Mouse (Mus musculus) midbrain, embryonic 15.5 days (tissue): ENCODE data around the gene Pcdh9. TPM values are rescaled to one million over a fixed set of nuclear protein-coding genes. Genes with fewer than 3 reads are reported as not detected.
"Not testable (repeated sequence)": the region's sequence is repeated elsewhere in the genome, so short reads cannot be mapped to it uniquely, and the experiment has no call there.

Source experiments
- ATAC-seq: fragments of 200-750 bp; cut with Nextera tagmentation; replicated peaks from 2 replicates; pipeline ENCODE4 v1.8.0; 2017; ENCODE audit warnings: moderate TSS enrichment
- H3K27ac ChIP-seq: fragments of 300-500 bp; sonication (generic); 2 replicates; pipeline ENCODE4 v1.5.1; 2015; ENCODE audit warnings: mild to moderate bottlenecking, inconsistent platforms
- H3K27me3 ChIP-seq: fragments of 300-500 bp; sonication (generic); replicated peaks from 2 replicates; pipeline ENCODE4 v1.6.1; 2015; ENCODE audit warnings: inconsistent platforms
- H3K36me3 ChIP-seq: fragments of 300-500 bp; sonication (generic); replicated peaks from 2 replicates; pipeline ENCODE4 v1.6.1; 2015; ENCODE audit warnings: inconsistent platforms
- H3K4me1 ChIP-seq: fragments of 300-500 bp; sonication (generic); 2 replicates; pipeline ENCODE4 v1.6.1; 2015; ENCODE audit warnings: inconsistent platforms
- H3K4me2 ChIP-seq: fragments of 300-500 bp; sonication (generic); 2 replicates; pipeline ENCODE4 v1.6.1; 2015; ENCODE audit warnings: inconsistent platforms, mild to moderate bottlenecking, moderate library complexity
- H3K4me3 ChIP-seq: fragments of 300-500 bp; sonication (generic); 2 replicates; pipeline ENCODE4 v1.5.1; 2015; ENCODE audit warnings: mild to moderate bottlenecking, inconsistent platforms
- H3K9ac ChIP-seq: fragments of 300-500 bp; sonication (generic); 2 replicates; pipeline ENCODE4 v1.6.1; 2015; ENCODE audit warnings: mild to moderate bottlenecking, inconsistent platforms
- H3K9me3 ChIP-seq: fragments of 300-500 bp; sonication (generic); 2 replicates; pipeline ENCODE4 v1.6.1; 2016; ENCODE audit warnings: inconsistent platforms
- WGBS: fragments of 180-500 bp; shearing (Covaris S2); methylation state at CpG from one replicate; pipeline ENCODE4 v1.1.7; 2015; ENCODE audit warnings: mixed read lengths; 5-methylcytosine and 5-hydroxymethylcytosine counted together
- polyA plus RNA-seq: library from polyadenylated mRNA; unstranded; fragments of >200 nt; fragmentation: Nextera tagmentation; extraction: Ambion mirVana; gene quantifications from 2 replicates; pipeline ENCODE4 v1.2.1, GENCODE M21; 2015

Pcdh9 gene
- polyA plus RNA-seq, 1 experiment from 2014 or later: 172 TPM

DNA sequence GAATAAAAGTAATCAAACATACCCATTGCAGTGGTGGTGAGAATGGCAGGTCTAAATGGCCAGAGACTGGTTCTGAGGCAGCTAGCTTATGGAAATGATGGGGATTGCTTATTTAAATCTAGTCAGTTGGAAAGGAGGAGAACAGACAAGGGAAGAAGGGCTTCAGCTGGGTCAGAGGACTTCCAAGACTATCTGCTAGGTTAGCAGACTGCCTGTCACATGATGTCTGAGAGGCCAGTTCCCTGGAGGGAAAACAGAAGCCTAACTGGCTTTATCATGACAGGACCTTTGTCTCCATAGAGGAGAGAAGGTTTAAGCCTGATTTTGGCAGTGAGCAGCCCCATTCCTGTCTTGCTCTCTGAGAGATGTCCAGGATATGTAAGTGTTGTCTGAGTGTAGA, 561.2 kb downstream of the Pcdh9 start:
- H3K9me3 ChIP-seq: no peaks in the 10 kb centered on the region
- H3K36me3 ChIP-seq: no peaks in the 10 kb centered on the region
- no peak overlapping the region for H3K27ac ChIP-seq
- H3K4me2 ChIP-seq: no peak overlapping the region
- ATAC-seq: no peak
- no peak overlapping the region for H3K9ac ChIP-seq
- no peaks in the 10 kb centered on the region for H3K4me1 ChIP-seq
- no peak overlapping the region for H3K4me3 ChIP-seq
- no peaks in the 10 kb centered on the region for H3K27me3 ChIP-seq

DNA sequence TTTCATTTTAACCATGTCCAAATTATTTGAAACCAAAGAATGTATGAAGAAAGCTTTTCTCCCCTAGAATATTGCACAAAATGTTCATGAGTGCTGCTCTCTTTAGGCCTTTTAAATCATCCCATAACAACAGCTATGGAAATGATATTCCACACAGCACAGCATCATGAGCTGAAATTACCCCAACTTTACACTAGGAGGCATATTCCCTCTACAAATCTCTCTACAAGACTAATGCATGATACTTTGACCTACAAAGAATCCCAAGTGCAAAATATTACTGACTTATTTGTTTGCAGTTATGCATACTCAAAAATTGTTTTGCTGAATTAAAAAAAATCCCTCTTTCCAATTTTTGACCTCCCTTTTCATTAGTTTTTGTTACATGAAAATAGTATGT, 573.1 kb downstream of the Pcdh9 start:
- Histone ChIP-seq H3K9ac (no peak overlapping the region), H3K4me1 (no peaks in the 10 kb centered on the region), H3K4me3 (no peak overlapping the region), H3K36me3 (no peaks in the 10 kb centered on the region), H3K9me3 (no peaks in the 10 kb centered on the region), H3K4me2 (no peak overlapping the region), H3K27me3 (no peaks in the 10 kb centered on the region), H3K27ac (no peak overlapping the region)
- ATAC-seq: no peak

DNA sequence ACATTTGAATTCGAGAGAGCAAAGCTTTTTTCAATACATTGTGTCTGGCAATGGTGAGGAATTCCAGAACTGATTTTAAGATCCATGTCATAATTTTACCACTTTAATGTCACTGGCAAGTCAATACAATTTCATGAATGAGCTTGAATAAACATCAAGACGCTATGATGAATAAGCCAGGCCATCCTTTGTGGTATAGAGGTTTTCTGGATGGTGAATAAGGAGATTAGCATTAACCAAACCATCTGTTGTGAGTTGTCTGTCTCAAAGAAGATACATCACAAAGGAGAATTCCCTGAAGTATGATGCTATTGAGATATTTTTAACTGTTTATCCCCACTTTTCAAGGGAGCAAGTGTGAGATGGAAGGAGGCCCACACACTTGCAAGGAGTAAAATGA, 602.1 kb downstream of the Pcdh9 start:
- H3K9ac ChIP-seq: no peak overlapping the region
- WGBS: 25% methylated on average over 2 of the region's 2 CpGs
- no peak overlapping the region for H3K27ac ChIP-seq
- no peaks in the 10 kb centered on the region for H3K9me3 ChIP-seq
- no peak overlapping the region for H3K4me2 ChIP-seq
- no peak for ATAC-seq
- H3K4me3 ChIP-seq: no peak overlapping the region
- no peaks in the 10 kb centered on the region for H3K27me3 ChIP-seq
- H3K4me1 ChIP-seq: no peaks in the 10 kb centered on the region
- no peaks in the 10 kb centered on the region for H3K36me3 ChIP-seq

DNA sequence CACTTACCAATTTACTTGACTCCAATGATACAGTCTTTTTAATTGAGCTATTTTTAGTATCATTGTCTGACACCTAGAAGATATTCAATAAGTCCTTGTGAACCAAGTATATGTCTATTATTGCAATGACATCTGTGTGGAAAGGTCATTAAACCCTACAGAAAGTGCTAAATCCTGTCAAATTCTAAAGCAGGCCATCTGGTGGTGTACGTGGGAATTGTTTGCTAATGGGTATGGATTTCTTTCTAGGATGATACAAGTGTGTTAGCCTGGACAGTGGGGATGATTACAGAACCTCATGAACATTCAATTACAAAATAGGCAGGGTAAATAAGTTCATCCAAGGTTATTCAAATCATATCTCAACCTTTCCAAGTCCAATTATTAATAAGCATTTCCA, 602.8 kb downstream of the Pcdh9 start:
- Histone ChIP-seq H3K4me3 (no peak overlapping the region), H3K9me3 (no peaks in the 10 kb centered on the region), H3K4me2 (no peak overlapping the region), H3K27ac (no peak overlapping the region), H3K27me3 (no peaks in the 10 kb centered on the region), H3K36me3 (no peaks in the 10 kb centered on the region), H3K9ac (no peak overlapping the region), H3K4me1 (no peaks in the 10 kb centered on the region)
- 33% methylated on average over 1 of the region's 1 CpGs for WGBS
- ATAC-seq: no peak

DNA sequence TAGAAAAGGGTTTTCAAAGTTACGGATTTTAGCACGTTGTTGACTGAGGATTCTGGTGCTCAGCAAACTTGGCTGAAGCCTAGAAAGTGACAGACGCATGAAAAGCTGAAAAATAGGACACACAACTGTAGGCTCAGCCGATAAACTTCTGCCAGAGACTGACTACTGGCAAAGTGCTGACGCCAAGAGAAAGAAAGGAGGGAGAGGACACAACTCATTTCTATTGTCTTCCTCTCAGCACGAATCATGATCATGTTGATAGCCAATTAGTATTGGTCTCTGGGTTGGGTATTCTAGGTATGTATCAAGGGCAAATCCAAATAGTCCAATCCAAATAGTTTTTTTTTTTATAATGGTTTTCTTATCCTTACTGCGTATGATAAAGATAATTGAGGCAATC, 605.3 kb downstream of the Pcdh9 start:
- H3K36me3 ChIP-seq: no peaks in the 10 kb centered on the region
- H3K27me3 ChIP-seq: no peaks in the 10 kb centered on the region
- no peak overlapping the region for H3K4me3 ChIP-seq
- 83% methylated on average over 7 of the region's 7 CpGs for WGBS
- H3K4me2 ChIP-seq: no peak overlapping the region
- no peaks in the 10 kb centered on the region for H3K4me1 ChIP-seq
- H3K9ac ChIP-seq: no peak overlapping the region
- no peaks in the 10 kb centered on the region for H3K9me3 ChIP-seq
- ATAC-seq: no peak
- H3K27ac ChIP-seq: no peak overlapping the region

DNA sequence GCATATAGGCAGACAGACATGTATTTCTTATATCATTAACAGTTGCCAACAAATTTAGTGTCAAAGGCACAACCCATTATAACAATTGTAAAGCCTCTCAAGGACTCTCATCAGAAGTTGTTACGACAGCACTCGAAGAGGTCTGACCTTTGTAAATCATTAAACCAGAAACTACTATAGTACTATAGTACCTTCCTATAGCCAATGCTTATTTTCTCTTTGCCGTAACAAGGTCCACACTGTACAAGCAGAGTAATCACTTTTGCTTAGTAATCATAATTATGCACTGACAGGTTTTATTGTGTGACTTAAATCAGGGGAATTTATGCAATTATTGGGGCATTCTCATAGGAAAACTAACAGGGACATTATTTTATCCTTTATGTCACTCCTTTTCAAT, 606.5 kb downstream of the Pcdh9 start:
- Histone ChIP-seq H3K36me3 (no peaks in the 10 kb centered on the region), H3K9ac (no peak overlapping the region), H3K9me3 (no peaks in the 10 kb centered on the region), H3K4me1 (no peaks in the 10 kb centered on the region), H3K27ac (no peak overlapping the region), H3K4me3 (no peak overlapping the region), H3K4me2 (no peak overlapping the region), H3K27me3 (no peaks in the 10 kb centered on the region)
- no peak for ATAC-seq
- WGBS: 84% methylated on average over 3 of the region's 3 CpGs

DNA sequence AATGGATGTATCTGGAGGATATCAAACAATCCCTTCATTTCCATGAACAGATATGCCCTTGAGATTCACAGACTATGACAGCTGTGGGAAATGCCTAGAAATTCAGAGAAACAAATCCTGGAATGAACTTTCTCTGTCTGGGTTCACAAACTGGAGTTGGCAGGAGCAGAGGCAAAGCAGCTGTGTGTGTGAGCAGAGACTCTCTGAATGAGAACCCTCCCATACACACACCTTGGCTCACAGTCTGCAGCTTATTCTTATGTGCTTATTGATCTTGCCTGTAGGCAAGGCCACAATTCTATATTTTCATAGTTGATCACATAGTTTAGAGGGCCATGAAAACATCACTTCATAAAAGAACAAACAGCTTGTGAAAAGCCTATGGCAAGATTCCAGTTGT, 614.8 kb downstream of the Pcdh9 start:
- no peak for ATAC-seq
- no peaks in the 10 kb centered on the region for H3K4me1 ChIP-seq
- H3K27ac ChIP-seq: no peak overlapping the region
- H3K27me3 ChIP-seq: no peaks in the 10 kb centered on the region
- H3K4me2 ChIP-seq: no peak overlapping the region
- no peak overlapping the region for H3K4me3 ChIP-seq
- H3K9ac ChIP-seq: no peak overlapping the region
- no peaks in the 10 kb centered on the region for H3K36me3 ChIP-seq
- H3K9me3 ChIP-seq: no peaks in the 10 kb centered on the region

DNA sequence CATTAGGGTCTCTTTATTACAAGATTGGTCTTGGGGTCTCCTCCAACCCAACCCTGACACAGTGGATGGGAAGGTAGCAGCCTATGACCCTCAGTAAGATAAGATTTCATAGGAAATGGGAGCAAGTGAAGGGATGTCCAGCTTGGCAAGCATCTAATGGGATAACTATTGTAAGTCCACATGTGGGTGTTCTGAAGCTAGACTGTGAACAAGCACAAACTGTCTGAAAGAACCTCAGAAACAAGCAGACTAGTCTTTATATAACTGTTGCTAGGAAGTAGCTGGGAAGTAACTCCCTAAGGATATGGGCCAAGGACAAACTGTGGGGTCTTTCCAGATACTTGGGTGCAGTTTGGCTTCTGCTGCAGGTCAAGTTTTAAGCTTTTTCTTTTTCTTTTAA, 615.7 kb downstream of the Pcdh9 start:
- Histone ChIP-seq H3K9me3 (no peaks in the 10 kb centered on the region), H3K27ac (no peak overlapping the region), H3K27me3 (no peaks in the 10 kb centered on the region), H3K9ac (no peak overlapping the region), H3K4me2 (no peak overlapping the region), H3K4me1 (no peaks in the 10 kb centered on the region), H3K36me3 (no peaks in the 10 kb centered on the region), H3K4me3 (no peak overlapping the region)
- ATAC-seq: no peak

DNA sequence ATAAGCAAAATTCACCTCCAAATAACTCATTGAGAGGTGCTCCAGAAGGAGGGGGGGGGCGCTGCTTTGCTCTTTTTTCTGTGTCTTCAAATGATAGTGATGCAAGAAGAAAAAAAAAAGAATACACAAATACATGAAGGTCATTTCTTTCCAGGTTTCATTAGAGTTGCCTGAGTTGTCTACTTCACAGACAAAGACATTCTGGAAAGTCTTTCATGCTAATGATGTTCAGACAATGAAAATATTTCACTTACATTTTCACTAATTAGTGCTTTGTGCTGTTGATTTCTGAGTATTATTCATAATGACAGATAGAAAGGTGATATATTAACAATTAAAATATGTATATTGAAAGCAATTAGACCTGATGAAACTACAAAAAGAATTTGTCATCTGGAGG, 637.1 kb downstream of the Pcdh9 start:
- Histone ChIP-seq H3K9ac (no peak overlapping the region), H3K27ac (no peak overlapping the region), H3K9me3 (no peaks in the 10 kb centered on the region), H3K4me3 (no peak overlapping the region), H3K4me1 (no peaks in the 10 kb centered on the region), H3K4me2 (no peak overlapping the region), H3K27me3 (no peaks in the 10 kb centered on the region), H3K36me3 (no peaks in the 10 kb centered on the region)
- no peak for ATAC-seq
- WGBS: 84% methylated on average over 1 of the region's 1 CpGs

DNA sequence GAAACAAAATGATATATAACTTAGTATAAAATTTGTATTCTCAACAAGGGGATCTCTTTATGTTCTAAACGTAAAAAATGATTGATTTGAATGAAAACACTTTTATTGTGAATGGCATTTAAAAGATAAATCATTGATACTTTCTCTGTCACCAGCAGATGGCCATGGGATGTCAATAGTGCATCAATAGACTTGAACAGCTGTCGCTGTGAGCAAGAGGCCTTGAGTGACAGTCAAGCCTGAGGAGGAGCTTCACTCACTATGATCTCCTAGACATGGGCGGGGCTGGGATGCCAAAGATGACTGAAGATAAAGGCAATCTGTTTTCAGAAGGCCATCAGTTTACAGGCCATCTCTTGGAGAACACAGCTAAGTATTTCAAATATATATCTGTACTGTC, 650.2 kb downstream of the Pcdh9 start:
- Histone ChIP-seq H3K27me3 (no peaks in the 10 kb centered on the region), H3K9ac (no peak overlapping the region), H3K4me1 (no peaks in the 10 kb centered on the region; the same call in 1 of the 2 replicates), H3K27ac (no peak overlapping the region), H3K4me2 (no peak overlapping the region), H3K4me3 (no peak overlapping the region), H3K36me3 (no peaks in the 10 kb centered on the region), H3K9me3 (no peaks in the 10 kb centered on the region)
- no peak for ATAC-seq
- 81% methylated on average over 3 of the region's 3 CpGs for WGBS

DNA sequence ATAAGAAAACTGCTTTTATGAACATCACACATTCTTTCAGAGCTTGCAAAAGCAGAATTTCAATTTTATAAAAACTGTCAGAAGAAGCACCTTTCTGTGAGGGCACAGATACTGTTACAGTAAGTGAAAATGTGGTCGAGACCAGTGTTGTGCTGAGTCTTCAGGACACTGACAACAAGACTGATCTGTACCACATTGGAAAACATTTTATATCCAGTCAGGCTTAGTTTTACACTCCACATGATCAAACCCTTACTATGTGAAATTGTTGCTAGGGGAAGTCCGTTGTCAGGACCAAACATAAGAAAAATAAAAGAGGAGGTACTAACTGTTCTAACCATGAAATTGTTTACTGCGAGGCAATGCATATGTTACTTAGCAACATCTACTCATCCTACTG, 656.1 kb downstream of the Pcdh9 start:
- WGBS: 50% methylated on average over 3 of the region's 3 CpGs
- Histone ChIP-seq H3K9me3 (no peaks in the 10 kb centered on the region), H3K4me2 (no peak overlapping the region), H3K4me3 (no peak overlapping the region), H3K4me1 (no peaks in the 10 kb centered on the region), H3K27me3 (no peaks in the 10 kb centered on the region), H3K27ac (no peak overlapping the region), H3K9ac (no peak overlapping the region), H3K36me3 (no peaks in the 10 kb centered on the region)
- no peak for ATAC-seq

DNA sequence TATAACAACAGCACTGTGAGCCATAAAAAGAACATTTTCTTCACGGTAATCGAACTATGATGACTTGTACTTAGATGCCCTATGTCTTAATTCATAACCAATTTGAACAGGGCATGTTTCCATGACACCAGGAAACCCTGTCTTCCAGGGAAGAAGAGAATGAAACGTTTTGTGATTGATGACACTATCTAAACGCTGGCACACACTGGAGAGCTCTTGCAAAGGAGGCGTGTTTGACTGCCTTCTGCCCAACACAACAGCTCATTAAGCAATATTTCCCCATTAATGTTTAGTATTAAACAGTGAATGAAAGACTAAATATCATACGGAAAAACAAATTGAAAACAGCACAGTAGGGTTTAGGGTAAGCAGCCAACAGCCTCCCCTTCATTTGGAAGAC, 656.9 kb downstream of the Pcdh9 start:
- 60% methylated on average over 6 of the region's 6 CpGs for WGBS
- Histone ChIP-seq H3K9ac (no peak overlapping the region), H3K4me2 (no peak overlapping the region), H3K9me3 (no peaks in the 10 kb centered on the region), H3K4me1 (no peaks in the 10 kb centered on the region), H3K4me3 (no peak overlapping the region), H3K27me3 (no peaks in the 10 kb centered on the region), H3K36me3 (no peaks in the 10 kb centered on the region), H3K27ac (no peak overlapping the region)
- no peak for ATAC-seq

DNA sequence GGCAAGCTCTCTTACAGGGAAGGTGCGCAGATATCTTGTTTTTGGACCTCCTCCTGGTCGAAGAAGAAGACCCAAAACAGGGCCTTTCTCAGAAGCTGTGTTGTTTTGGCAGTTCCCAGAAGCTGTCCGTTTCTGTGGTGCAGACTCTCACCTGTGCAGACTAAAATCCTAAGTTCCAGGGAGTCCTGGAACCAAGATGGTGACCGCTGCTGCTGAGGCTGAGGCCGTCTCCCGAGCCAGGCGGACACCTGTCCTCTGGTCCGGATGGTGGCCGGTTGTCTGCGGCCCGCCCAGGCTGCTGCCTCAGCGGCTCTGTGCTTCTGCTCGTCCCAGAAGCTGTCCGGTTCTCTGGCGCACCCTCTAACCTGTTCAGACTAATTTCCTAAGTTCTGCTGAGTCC, 675.6 kb downstream of the Pcdh9 start:
- H3K27ac ChIP-seq, H3K9me3 ChIP-seq, H3K36me3 ChIP-seq, H3K4me1 ChIP-seq, ATAC-seq, H3K4me3 ChIP-seq, H3K27me3 ChIP-seq, H3K4me2 ChIP-seq, H3K9ac ChIP-seq: not testable (repeated sequence)
- 97% methylated on average over 8 of the region's 15 CpGs for WGBS

DNA sequence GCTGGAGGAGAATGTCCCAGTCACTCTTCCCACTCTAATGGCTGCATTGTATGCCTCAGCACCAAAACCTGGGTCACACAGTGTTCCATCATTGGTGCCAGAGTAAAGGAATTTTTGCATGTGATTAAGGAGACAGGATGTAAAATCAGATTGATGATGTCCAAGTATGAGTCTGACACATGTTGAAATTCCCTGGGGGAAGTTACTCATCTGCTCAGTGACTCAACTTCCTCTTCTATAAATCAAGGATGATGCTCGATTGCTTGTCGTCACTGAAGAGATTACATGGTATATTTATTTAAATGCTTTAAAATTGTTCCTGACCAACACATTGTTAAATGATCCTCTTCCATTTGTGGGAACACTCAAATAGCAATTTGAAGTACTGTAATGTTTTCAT, 690.7 kb downstream of the Pcdh9 start:
- ATAC-seq: no peak
- 83% methylated on average over 2 of the region's 2 CpGs for WGBS
- H3K4me2 ChIP-seq: no peak overlapping the region

More for the DNA sequence above, 690.7 kb downstream of the Pcdh9 start:
- Histone ChIP-seq H3K36me3 (no peaks in the 10 kb centered on the region), H3K4me3 (no peak overlapping the region), H3K27ac (no peak overlapping the region), H3K9ac (no peak overlapping the region), H3K27me3 (no peaks in the 10 kb centered on the region), H3K4me1 (no peaks in the 10 kb centered on the region), H3K9me3 (no peaks in the 10 kb centered on the region)
